Mouse (Mus musculus) myocyte (in vitro differentiated cells): ENCODE results near the gene Meaf6.

Experiments
- CEBPB ChIP-seq: IDR thresholded peaks from 2 replicates; pipeline ENCODE4 v1.6.1; 2011; ENCODE audit warnings: mild to moderate bottlenecking, moderate library complexity; ENCODE audit not compliant: poor library complexity, insufficient read depth, severe bottlenecking
- POLR2A ChIP-seq: IDR thresholded peaks from one replicate; pipeline ENCODE4 v1.6.1; 2011; ENCODE audit warnings: low read depth, mild to moderate bottlenecking, control low read depth, moderate library complexity; ENCODE audit not compliant: insufficient read length
- SRF ChIP-seq: IDR thresholded peaks from one replicate; pipeline ENCODE4 v1.6.1; 2011; ENCODE audit warnings: low read depth; ENCODE audit not compliant: control insufficient read depth, insufficient read length
- TCF12 ChIP-seq: IDR thresholded peaks from one replicate; pipeline ENCODE4 v1.6.1; 2011; ENCODE audit warnings: mild to moderate bottlenecking, control low read depth; ENCODE audit not compliant: poor library complexity, insufficient read depth, severe bottlenecking
- USF1 ChIP-seq: IDR thresholded peaks from one replicate; pipeline ENCODE4 v1.6.1; 2011; ENCODE audit warnings: low read depth, mild to moderate bottlenecking, control low read depth, moderate library complexity

DNA sequence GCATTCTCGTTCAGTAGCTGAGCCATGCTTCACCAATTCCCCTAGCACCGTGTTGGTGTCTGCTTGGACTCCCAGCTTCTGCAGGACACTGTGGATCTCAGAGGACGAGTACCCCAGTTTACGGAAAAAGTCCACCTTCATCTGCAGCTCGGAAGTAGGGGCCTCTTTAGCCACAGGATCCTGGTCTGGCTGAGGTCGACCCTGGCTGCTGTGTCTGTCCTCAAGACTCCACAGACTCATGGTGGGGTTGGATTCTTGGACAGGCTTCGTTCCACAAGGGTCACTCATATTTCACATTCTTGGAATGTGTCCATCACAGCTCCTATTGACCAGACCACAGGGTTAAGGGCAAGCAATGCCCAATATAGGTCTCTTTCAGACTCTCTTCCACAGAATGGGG lies 41.8 kb downstream of the Meaf6 start:
- TF ChIP-seq POLR2A (peak; percentile 11), SRF (no peak), TCF12 (no peak), USF1 (no peak), CEBPB (no peak)
